Mouse (Mus musculus) heart, adult 9 months (tissue): Measurements from ENCODE around the gene Dnajc21.

ENCODE experiments used
- DNase-seq, 2 experiments: peaks; one replicate each; pipeline ENCODE4 v3.0.0; 2022; ENCODE audit warnings: low spot score in 2 of 2

The Dnajc21 gene

DNA sequence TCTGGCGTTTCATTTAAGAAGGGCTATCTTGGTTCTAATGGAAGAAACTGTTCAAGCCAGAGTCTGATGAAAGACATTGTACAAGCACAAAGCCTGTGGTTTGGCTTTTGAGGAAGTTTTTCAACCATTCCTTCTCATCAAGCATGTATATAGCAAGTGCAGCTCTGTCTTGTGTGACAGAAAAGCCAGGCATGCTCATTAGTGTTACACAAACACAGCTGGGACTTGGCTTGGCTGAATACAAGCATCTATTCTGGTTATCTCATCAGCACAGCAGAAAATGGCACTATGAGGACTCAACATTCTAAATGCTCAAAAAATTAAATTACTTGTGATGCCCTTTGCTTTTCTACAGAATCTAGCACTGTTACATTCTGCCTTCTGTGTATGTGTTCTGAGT lies 33.4 kb downstream of the Dnajc21 start:
- DNase-seq = no peak

DNA sequence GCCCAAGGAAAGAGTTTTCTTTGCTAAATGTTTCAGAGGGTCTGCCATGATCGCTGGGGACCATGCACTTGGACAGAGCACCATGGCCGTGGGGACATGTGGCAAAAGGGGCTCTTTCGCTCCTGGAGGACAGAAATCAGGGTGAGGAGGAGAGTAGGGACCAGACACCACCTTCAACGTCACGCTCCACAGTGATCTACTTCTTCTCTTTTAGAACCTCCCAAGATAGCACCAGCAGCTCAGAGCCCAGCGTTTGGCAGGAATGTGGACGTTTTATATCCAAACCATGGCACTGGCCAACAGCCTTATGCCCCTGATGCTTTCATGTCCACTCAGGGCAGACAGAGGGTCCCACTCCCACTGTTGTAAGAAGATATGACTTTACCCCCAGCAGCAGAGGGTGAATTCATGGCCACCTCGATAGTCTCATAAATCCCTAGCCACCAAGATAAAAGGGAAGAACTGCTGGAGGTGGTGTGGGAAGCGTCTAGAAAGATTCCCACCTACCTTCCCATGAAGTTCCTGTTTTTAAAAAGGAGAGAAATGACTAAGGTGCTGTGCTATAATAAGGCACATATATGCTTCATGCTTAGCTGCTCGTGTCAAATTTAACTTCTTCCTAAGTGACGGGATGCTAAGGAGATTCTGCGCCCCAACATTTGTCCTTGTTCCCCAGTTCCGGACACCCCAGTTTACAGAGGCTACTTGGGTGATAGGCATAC lies 43.6 kb downstream of the Dnajc21 start:
- DNase-seq = no peak

DNA sequence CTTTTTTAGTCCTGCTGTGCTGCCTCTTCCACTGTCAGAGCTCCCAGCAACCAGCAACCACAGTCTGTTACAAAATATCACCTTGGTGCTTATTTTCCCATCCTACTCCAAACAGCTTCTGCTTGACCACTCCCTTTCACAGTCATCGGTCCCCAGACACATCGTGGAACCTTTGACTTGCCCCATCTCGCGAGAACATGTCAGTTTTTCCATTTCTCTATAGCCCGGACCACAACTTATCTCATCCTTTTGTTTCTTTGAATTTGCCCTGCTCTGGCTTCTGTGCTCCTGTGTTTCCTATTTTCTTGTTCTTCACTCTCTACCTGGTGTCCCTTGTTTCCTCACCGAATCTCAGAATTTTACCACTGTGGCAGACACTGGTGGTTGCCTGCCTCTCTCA lies 44.2 kb downstream of the Dnajc21 start:
- DNase-seq = no peak

DNA sequence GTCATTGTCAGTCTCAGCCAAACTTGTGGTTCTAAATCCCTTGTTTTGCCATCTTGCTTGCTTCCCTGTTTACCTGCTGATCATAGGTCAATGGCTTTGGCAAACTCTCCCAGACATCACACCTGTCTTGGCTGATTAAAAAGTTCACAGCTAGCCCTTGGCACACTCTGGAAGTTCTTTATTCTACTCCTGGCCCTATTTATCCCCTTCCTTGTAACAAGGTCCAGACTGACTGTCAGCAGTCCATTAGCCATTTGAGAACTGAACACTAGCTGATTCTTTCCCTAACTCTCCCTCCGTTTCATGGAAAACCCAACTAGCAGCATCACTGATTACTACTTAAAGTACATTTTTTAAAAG lies 48.6 kb downstream of the Dnajc21 start:
- no peak for DNase-seq

DNA sequence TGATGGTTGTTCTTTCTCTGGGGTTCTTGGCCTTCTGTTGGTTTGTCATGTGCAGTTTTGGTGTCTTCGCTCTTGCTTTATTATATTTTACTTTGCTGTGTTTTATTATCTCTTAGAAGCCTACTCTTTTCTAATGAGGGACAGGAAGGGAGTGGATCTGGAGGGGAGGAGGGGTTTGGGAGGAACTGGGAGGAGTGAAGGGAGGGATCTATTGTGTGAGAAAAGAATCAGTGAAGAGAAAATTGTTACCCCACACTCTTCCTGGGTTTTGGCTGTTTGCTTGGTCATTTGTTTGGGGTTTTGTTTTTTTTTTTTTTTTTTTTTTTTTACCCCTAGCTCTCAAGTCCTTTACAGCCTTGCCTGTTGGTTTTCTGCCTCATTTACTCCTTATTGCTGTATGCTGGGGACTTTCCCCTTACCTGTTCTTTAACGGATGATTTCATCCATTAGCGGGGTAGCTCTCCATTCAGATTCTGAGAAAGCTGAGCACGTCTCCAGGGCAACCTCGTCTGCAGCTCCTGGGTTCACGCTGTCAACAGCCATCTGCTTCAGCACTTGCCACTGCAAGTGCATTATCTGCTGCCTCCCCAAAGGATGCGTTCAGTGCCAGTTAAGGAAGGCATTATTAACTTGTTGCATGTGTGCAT lies 49.1 kb downstream of the Dnajc21 start:
- DNase-seq = no peak

DNA sequence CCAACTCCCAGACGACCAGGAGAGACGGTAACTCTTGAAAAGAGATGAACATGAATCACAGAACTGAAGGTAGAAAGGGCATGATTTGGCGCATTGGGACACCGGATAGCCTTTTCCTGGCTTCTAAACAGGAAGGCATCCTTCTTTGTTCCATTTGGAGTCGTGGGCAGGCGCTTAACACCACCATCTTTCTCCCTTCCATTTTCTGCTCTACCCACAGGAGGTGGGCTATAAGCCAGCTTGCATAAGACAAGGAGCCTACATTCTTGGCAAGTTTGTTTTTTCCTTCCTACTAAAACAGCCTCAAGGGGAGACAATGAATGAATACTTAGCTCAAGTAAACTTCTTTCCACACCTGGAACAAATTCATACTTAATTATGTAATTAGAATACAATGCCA lies 56.7 kb downstream of the Dnajc21 start:
- DNase-seq = no peak

DNA sequence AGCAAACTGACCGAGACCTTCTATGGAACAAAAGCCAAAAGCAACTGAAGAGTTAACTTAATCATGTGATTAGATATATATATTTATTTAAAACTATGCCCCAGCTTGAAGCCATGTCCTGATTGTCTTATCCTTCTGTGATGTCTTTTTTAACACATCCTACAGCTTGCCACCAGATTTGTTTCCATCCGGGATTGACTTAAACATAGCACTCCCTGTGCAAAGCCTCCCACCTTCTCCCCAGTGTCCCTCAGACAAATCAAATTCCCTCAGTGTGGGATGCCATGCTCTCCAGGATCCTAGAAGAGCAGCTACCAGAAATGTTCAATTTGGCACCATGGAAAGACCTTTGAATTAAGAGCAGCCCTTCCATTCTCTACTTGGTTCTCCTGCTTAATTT lies 59.4 kb downstream of the Dnajc21 start:
- DNase-seq = no peak

DNA sequence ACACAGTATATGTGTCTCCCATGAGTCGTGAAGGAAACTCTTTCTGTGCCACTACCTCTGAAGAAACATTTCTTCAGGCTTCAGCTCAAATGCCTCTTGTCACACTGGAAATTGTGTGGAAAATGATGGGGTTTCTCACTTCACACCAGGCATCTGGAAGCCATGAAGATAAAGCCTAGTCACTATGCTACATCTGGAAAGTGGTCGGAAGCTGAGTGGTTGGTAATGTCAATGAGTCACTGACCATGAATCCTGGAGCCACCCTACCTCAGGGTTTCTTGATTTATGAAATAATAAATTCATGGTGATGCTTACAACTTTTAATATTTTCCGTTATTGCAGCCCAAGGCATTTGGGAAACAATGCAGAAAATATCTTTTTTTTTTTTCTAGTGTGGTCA lies 60.5 kb downstream of the Dnajc21 start:
- DNase-seq = no peak

DNA sequence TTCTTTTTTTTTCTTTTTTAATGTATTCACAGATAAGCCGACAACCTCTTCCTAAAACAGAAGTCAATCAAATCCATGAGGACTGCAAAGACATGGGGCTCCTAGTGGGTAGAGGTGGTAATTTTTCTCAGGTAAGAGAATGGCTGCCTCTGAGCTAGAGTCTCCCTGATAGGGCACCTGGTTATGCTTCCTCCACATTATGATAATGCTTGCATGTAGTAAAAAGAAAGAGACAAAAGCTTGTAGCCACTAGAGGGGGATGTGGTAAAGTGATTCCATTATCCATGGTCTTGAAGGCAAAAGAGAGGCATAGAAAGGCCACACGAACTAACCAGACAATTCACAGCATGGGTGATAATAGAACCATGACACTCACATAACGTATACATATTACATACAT lies 69.9 kb downstream of the Dnajc21 start:
- no peak for DNase-seq

DNA sequence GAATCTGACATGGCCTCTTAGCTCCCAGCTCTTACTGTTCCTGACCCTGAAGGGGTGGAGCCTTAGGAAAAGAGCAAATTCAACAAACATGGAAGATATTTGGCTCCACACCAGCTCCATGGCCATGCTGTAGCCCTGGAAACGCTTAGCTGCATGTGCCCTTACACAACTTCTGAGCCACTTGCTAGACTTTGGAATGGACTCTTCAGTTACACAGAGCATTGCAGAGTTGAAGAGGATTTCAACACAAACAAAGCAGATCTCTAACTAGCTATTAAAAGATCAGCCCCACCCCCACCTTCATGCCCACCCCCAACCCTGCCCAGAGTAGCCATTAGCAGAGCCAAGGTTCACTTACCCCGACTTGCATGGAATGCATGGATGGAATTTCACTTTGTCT lies 70.5 kb downstream of the Dnajc21 start:
- no peak for DNase-seq
